Mouse (Mus musculus) intestine, embryonic 16.5 days (tissue): ENCODE measurements around the gene Dhx58. TPM values are rescaled to one million over a fixed set of nuclear protein-coding genes. Genes with fewer than 3 reads are reported as not detected.

Source experiments
- polyA plus RNA-seq: library from polyadenylated mRNA; unstranded; fragments of >200 nt; fragmentation: Nextera tagmentation; extraction: Ambion mirVana; gene quantifications from 2 replicates; pipeline ENCODE4 v1.2.1, GENCODE M21; 2015

Gene Dhx58
- polyA plus RNA-seq, 1 experiment from 2014 or later, result 3.4 TPM

Other genes with a start within 250 kb of the Dhx58 start
- 4.0 TPM in 2 replicates for gene Klhl11, start 231.5 kb downstream of the Dhx58 start, polyA plus RNA-seq
- gene Acly, start 176.3 kb downstream of the Dhx58 start, polyA plus RNA-seq, result 131 and 132 TPM in 2 replicates
- gene Ttc25, start 158.7 kb downstream of the Dhx58 start, polyA plus RNA-seq, result 0.24 and 0.45 TPM in 2 replicates
- gene Cnp, start 129.4 kb downstream of the Dhx58 start, polyA plus RNA-seq, result 27.7 and 28.4 TPM in 2 replicates
- gene Nkiras2, start 85.0 kb downstream of the Dhx58 start, polyA plus RNA-seq, result 80.8 and 83.6 TPM in 2 replicates
- gene Dnajc7, start 84.1 kb downstream of the Dhx58 start, polyA plus RNA-seq, result 171 and 184 TPM in 2 replicates
- gene Zfp385c, start 11.8 kb downstream of the Dhx58 start, polyA plus RNA-seq, result 0.20 and 0.31 TPM in 2 replicates
- 38.7 and 40.7 TPM in 2 replicates for gene Kat2a, start 8.2 kb upstream of the Dhx58 start, polyA plus RNA-seq
- 0.29 TPM in 1 of 2 replicates, not detected in the other for gene Hspb9, start 9.6 kb upstream of the Dhx58 start, polyA plus RNA-seq
- 41.1 and 41.6 TPM in 2 replicates for gene Rab5c, start 33.9 kb upstream of the Dhx58 start, polyA plus RNA-seq
- gene Kcnh4, start 55.7 kb upstream of the Dhx58 start, polyA plus RNA-seq, result 0.12 and 0.15 TPM in 2 replicates
- gene Hcrt, start 58.7 kb upstream of the Dhx58 start, polyA plus RNA-seq, result not detected in 2 replicates
- 6.5 and 6.7 TPM in 2 replicates for gene Ghdc, start 66.7 kb upstream of the Dhx58 start, polyA plus RNA-seq
- 20.5 and 22.8 TPM in 2 replicates for gene Stat5b, start 146.5 kb upstream of the Dhx58 start, polyA plus RNA-seq
- gene Stat5a, start 155.1 kb upstream of the Dhx58 start, polyA plus RNA-seq, result 5.8 and 6.2 TPM in 2 replicates
- 48.9 and 53.2 TPM in 2 replicates for gene Stat3, start 235.3 kb upstream of the Dhx58 start, polyA plus RNA-seq